Comparison of ENCODE assay signal across 23 mouse cellular contexts in genomic region chr14:21548952-21549607, GRCm38 (mm10).
DNase-seq lines count a peak whose midpoint lies in the region; ATAC-seq and TF ChIP-seq lines count a peak whose summit lies in the region.
"Had no signal": no experiment of that assay in that cellular context is flagged by ENCODE, and none has a peak within 500 bp of the region (broad histone marks: within the 10 kb centered on the region; RNA-seq: fewer than 3 reads in every experiment).

No protein-coding gene starts in this region.

- WGBS in hindbrain, postnatal 0 days: 79% methylated on average over 6 of the region's 6 CpGs
- WGBS in hindbrain, embryonic 13.5 days: 89% methylated on average over 6 of the region's 6 CpGs
- WGBS in liver, embryonic 11.5 days: 53% methylated on average over 6 of the region's 6 CpGs
- WGBS in intestine, embryonic 15.5 days: 72% methylated on average over 6 of the region's 6 CpGs

- no peak for TF ChIP-seq CTCF in hindbrain, postnatal 0 days (IDR thresholded peaks at IDR 0.05; ENCODE audit: low read depth)

- DNase-seq in hindbrain, postnatal 0 days (ENCODE audit: low spot score): no peak
- peak; percentile 43 for DNase-seq in c-Kit-negative CD71-positive TER-119-positive erythroid progenitor cells, embryonic 14.5 days (ENCODE audit: low read depth, low spot score)
- no peak for DNase-seq in liver, embryonic 11.5 days (ENCODE audit: low spot score)
- no peak for DNase-seq in adrenal gland, postnatal 10 days
- no peak for DNase-seq in layer of hippocampus, postnatal 14 days (ENCODE audit: low spot score in 2 of 2)
- DNase-seq: adrenal gland, postnatal 25 days; cerebellum, adult 9-10 months; heart, postnatal 4 days; kidney, adult 2 months; kidney, postnatal 10 days; lung, adult 18-20 months; lung, postnatal 14 days; thymus, postnatal 4 days had no signal

- ATAC-seq in hindbrain, postnatal 0 days: no peak
- ATAC-seq in hindbrain, embryonic 13.5 days (ENCODE audit: low FRiP score): no peak
- ATAC-seq in liver, embryonic 11.5 days (replicated peaks; ENCODE audit: low FRiP score): peak; percentile 84
- ATAC-seq in megakaryocyte progenitor cell, adult 5-6 weeks (replicated peaks; ENCODE audit: poor library complexity): peak; percentile 42
- no peak for ATAC-seq in intestine, embryonic 15.5 days
- ATAC-seq: hindbrain, embryonic 16.5 days had no signal

- no peaks in the 10 kb centered on the region for H3K27me3 ChIP-seq in hindbrain, postnatal 0 days (ENCODE audit: insufficient read depth, low read length)
- H3K27me3 ChIP-seq in hindbrain, embryonic 13.5 days: no peaks in the 10 kb centered on the region
- no peaks in the 10 kb centered on the region for H3K27me3 ChIP-seq in liver, embryonic 11.5 days (replicated peaks; ENCODE audit: control insufficient read depth, insufficient read depth, low read length)
- H3K27me3 ChIP-seq in intestine, embryonic 15.5 days (replicated peaks): no peaks in the 10 kb centered on the region
- H3K27me3 ChIP-seq: embryonic facial prominence, embryonic 13.5 days; heart, embryonic 15.5 days; megakaryocyte, embryonic 14.5 days; neural tube, embryonic 13.5 days had no signal

- H3K4me1 ChIP-seq in hindbrain, postnatal 0 days (ENCODE audit: insufficient read depth, low read length): peaks cover 27% of the 10 kb centered on the region
- peaks cover 63% of the 10 kb centered on the region for H3K4me1 ChIP-seq in hindbrain, embryonic 13.5 days (replicated peaks)
- H3K4me1 ChIP-seq in liver, embryonic 11.5 days (replicated peaks; ENCODE audit: control insufficient read depth, insufficient read depth, low read length): peaks cover 28% of the 10 kb centered on the region
- H3K4me1 ChIP-seq in intestine, embryonic 15.5 days (replicated peaks): peaks cover 18% of the 10 kb centered on the region

- H3K36me3 ChIP-seq in hindbrain, postnatal 0 days (ENCODE audit: insufficient read depth, low read length): no peaks in the 10 kb centered on the region
- no peaks in the 10 kb centered on the region for H3K36me3 ChIP-seq in hindbrain, embryonic 13.5 days
- no peaks in the 10 kb centered on the region for H3K36me3 ChIP-seq in liver, embryonic 11.5 days (ENCODE audit: control insufficient read depth, insufficient read depth, low read length)
- no peaks in the 10 kb centered on the region for H3K36me3 ChIP-seq in intestine, embryonic 15.5 days
- H3K36me3 ChIP-seq: embryonic facial prominence, embryonic 13.5 days; heart, embryonic 15.5 days; limb, embryonic 10.5 days; neural tube, embryonic 13.5 days had no signal

- H3K9ac ChIP-seq in hindbrain, postnatal 0 days (replicated peaks; ENCODE audit: low read length): no peak overlapping the region
- no peak overlapping the region for H3K9ac ChIP-seq in hindbrain, embryonic 13.5 days
- no peak overlapping the region for H3K9ac ChIP-seq in liver, embryonic 11.5 days (ENCODE audit: low read depth, low read length)
- no peak overlapping the region for H3K9ac ChIP-seq in intestine, embryonic 15.5 days
- H3K9ac ChIP-seq: embryonic facial prominence, embryonic 13.5 days; heart, embryonic 15.5 days; neural tube, embryonic 13.5 days had no signal

- H3K4me3 ChIP-seq in hindbrain, postnatal 0 days (ENCODE audit: low read length): no peak overlapping the region
- no peak overlapping the region for H3K4me3 ChIP-seq in hindbrain, embryonic 13.5 days
- no peak overlapping the region for H3K4me3 ChIP-seq in liver, embryonic 11.5 days (ENCODE audit: low read depth, low read length)
- no peak overlapping the region for H3K4me3 ChIP-seq in intestine, embryonic 15.5 days (replicated peaks)
- H3K4me3 ChIP-seq: embryonic facial prominence, embryonic 13.5 days; heart, embryonic 15.5 days; layer of hippocampus, adult 2 months; limb, embryonic 10.5 days; megakaryocyte, embryonic 14.5 days; neural tube, embryonic 13.5 days had no signal

- no peaks in the 10 kb centered on the region for H3K9me3 ChIP-seq in hindbrain, postnatal 0 days (ENCODE audit: low read length)
- no peaks in the 10 kb centered on the region for H3K9me3 ChIP-seq in hindbrain, embryonic 13.5 days
- no peaks in the 10 kb centered on the region for H3K9me3 ChIP-seq in liver, embryonic 11.5 days (ENCODE audit: control insufficient read depth, low read length)
- no peaks in the 10 kb centered on the region for H3K9me3 ChIP-seq in intestine, embryonic 15.5 days
- H3K9me3 ChIP-seq: embryonic facial prominence, embryonic 13.5 days; heart, embryonic 15.5 days; limb, embryonic 10.5 days; megakaryocyte, embryonic 14.5 days; neural tube, embryonic 13.5 days had no signal

- H3K27ac ChIP-seq in hindbrain, postnatal 0 days: peak overlapping the region; percentile 15; the same call in 1 of the 2 replicates
- H3K27ac ChIP-seq in hindbrain, embryonic 13.5 days: no peak overlapping the region
- H3K27ac ChIP-seq in liver, embryonic 11.5 days (ENCODE audit: low read depth, low read length): no peak overlapping the region
- H3K27ac ChIP-seq in intestine, embryonic 15.5 days: no peak overlapping the region
- H3K27ac ChIP-seq: embryonic facial prominence, embryonic 13.5 days; heart, embryonic 15.5 days; limb, embryonic 10.5 days; neural tube, embryonic 13.5 days had no signal

- no peak overlapping the region for H3K4me2 ChIP-seq in hindbrain, postnatal 0 days (ENCODE audit: low read depth, low read length)
- H3K4me2 ChIP-seq in hindbrain, embryonic 13.5 days: no peak overlapping the region
- H3K4me2 ChIP-seq in liver, embryonic 11.5 days: peak overlapping the region; percentile 33
- no peak overlapping the region for H3K4me2 ChIP-seq in intestine, embryonic 15.5 days (replicated peaks)
- H3K4me2 ChIP-seq: embryonic facial prominence, embryonic 13.5 days; heart, embryonic 15.5 days; neural tube, embryonic 13.5 days had no signal

Comparison
In these comparisons a context has a peak if more than half of its experiments do, and no peak if none do; other contexts are left out.
1. ATAC-seq: peak in liver, embryonic 11.5 days (single experiment) and megakaryocyte progenitor cell, adult 5-6 weeks (single experiment); none in hindbrain, postnatal 0 days (single experiment), hindbrain, embryonic 13.5 days (single experiment) and intestine, embryonic 15.5 days (single experiment).